Mouse (Mus musculus): Measurements from ENCODE around the gene Gripap1.

Gene Gripap1

DNA sequence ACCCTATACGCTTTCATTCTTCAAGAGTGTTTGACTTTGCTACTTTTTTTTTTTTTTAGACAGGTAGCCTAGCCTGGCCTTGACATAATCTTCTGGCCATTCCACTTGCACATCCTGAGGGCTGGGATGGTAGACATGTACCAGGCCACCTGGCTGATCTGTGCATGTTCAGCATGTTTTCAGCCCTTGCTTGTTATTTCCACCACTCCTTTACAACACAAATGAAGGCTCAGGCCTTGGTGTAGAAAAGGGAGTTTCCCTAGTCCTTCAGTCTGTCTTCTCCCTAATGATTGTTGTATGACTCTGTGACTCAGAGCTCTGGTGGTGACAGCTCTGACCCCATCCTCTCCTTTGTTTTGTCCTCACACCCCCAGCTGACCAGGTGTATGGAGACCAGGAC lies 77.6 kb downstream of the Gripap1 start:
- in situ Hi-C loops (cut with MboI, MseI): no loop called here

- in situ Hi-C loops (cut with MboI, MseI): no loop called here
Observed at GRCm38 (mm10) chrX:7868506-7868905, 78.9 kb downstream of the Gripap1 start.

DNA sequence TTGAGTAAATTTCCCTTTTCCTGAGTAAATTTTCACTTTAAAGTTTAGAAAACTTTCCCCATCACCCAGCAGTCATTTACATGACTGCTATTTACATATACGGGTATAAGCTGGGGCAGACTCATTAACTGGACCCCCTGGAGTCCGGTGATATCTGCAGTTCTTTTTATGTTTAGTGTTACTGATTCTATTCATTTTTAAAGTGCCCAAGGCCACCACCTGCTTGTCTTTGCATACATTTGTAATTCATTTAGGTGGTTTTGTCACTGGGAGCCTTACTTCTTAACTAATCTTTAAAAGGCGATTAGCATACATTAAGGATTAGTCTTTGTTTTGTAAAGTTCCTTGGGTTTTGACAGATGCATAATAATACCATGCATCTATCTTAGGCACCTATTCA lies 80.3 kb downstream of the Gripap1 start:
- in situ Hi-C loops (cut with MboI, MseI): no loop called here

All from regulatory T cell (primary cell).